27 mouse cellular contexts compared by ENCODE assay signal in the genomic region with DNA sequence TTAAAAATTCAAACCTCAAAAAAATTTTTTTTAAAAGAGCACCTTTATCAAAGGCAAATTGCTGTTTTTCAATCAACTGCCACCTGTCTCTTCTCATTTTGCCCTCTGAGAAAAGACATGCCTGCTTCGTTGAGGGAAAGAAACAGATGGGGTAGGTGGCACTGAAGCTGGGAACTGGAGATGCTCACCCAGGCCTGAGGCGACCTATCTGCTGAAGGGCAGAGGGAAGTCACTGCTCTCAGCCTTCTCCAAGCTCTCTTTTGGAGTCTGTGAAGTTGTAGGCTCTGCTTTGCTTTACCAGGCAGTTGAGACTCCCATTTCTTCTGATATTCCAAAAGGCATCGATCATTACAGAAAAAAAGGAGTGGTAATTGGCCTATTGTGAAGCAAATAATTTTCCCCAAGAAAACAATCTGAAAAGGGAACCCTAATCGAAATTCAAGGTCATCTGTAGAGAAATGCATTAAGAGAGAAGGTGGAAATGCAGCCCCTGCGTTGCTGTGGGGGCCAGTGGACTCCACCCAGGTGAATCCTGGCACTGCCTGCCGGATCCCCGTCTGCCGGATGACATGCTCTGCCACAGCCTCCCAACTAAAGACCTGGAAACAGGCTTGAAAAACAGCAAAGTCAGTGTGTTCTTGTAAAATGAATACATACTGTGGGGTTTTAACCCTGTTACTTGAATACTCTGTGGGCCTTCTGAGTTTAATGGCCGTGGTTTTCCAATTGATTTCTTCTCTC. TPM values are rescaled to one million over a fixed set of nuclear protein-coding genes. Genes with fewer than 3 reads are reported as not detected.
A peak's percentile ranks its signal among the peaks of the same experiment; 100 is the strongest.
DNase-seq lines count a peak whose midpoint lies in the region; ATAC-seq and TF ChIP-seq lines count a peak whose summit lies in the region.
"Had no signal": no experiment of that assay in that cellular context is flagged by ENCODE, and none has a peak within 500 bp of the region (broad histone marks: within the 10 kb centered on the region; RNA-seq: fewer than 3 reads in every experiment).

No protein-coding gene starts in this region.

- peaks cover 38% of the 10 kb centered on the region for H3K36me3 ChIP-seq in heart, embryonic 15.5 days
- H3K36me3 ChIP-seq in lung, postnatal 0 days (ENCODE audit: insufficient read depth, low read length) = peaks cover 28% of the 10 kb centered on the region

- 78% methylated on average over 9 of the region's 9 CpGs for WGBS in heart, embryonic 15.5 days
- WGBS in lung, postnatal 0 days = 80% methylated on average over 9 of the region's 9 CpGs

- H3K9ac ChIP-seq in heart, embryonic 15.5 days = no peak overlapping the region
- H3K9ac ChIP-seq in lung, postnatal 0 days (replicated peaks; ENCODE audit: low read depth) = no peak overlapping the region
- H3K9ac ChIP-seq: embryonic facial prominence, embryonic 12.5 days; hindbrain, embryonic 13.5 days; limb, embryonic 12.5 days; liver, embryonic 15.5 days; lung, embryonic 14.5 days; midbrain, embryonic 13.5 days; neural tube, embryonic 15.5 days had no signal

- H3K9me3 ChIP-seq in heart, embryonic 15.5 days (replicated peaks) = no peaks in the 10 kb centered on the region
- no peaks in the 10 kb centered on the region for H3K9me3 ChIP-seq in lung, postnatal 0 days (ENCODE audit: low read length)
- H3K9me3 ChIP-seq: embryonic facial prominence, embryonic 12.5 days; hindbrain, embryonic 13.5 days; limb, embryonic 12.5 days; liver, embryonic 15.5 days; midbrain, embryonic 13.5 days; neural tube, embryonic 15.5 days had no signal

- peaks cover 16% of the 10 kb centered on the region for H3K4me1 ChIP-seq in heart, embryonic 15.5 days (replicated peaks)
- H3K4me1 ChIP-seq in lung, postnatal 0 days (ENCODE audit: insufficient read depth, low read depth, low read length) = no peaks in the 10 kb centered on the region
- H3K4me1 ChIP-seq: embryonic facial prominence, embryonic 12.5 days; hindbrain, embryonic 13.5 days; limb, embryonic 12.5 days; liver, embryonic 15.5 days; midbrain, embryonic 13.5 days; neural tube, embryonic 15.5 days had no signal

- TF ChIP-seq EP300 in lung, postnatal 0 days (IDR thresholded peaks at IDR 0.05) = no peak

- no peak for DNase-seq in gastrocnemius, adult 2 months
- no peak for DNase-seq in gastrocnemius, adult 8-10 months (ENCODE audit: low spot score in 2 of 2)
- no peak for DNase-seq in heart, adult 18-20 months
- peak; percentile 0 for DNase-seq in lung, postnatal 10 days
- DNase-seq in lung, postnatal 0 days (ENCODE audit: low spot score) = no peak
- peak; percentile 50 for DNase-seq in brain, adult 2 months (ENCODE audit: low read depth, low spot score)
- no peak for DNase-seq in left cerebral cortex, adult 18-20 months (ENCODE audit: low spot score in 2 of 2)
- DNase-seq: embryo, embryonic 11 days; gastrocnemius, postnatal 36 days; kidney, postnatal 14 days; layer of hippocampus, adult 9-11 months; retina, postnatal 1 day; right cerebral cortex, postnatal 14 days; thymus, postnatal 4 days had no signal

- peak overlapping the region; percentile 48 for H3K27ac ChIP-seq in gastrocnemius, adult 2 months
- H3K27ac ChIP-seq in heart, embryonic 15.5 days = peak overlapping the region; percentile 52
- H3K27ac ChIP-seq in lung, postnatal 0 days (ENCODE audit: low read length) = no peak overlapping the region
- H3K27ac ChIP-seq: embryonic facial prominence, embryonic 12.5 days; hindbrain, embryonic 13.5 days; limb, embryonic 12.5 days; liver, embryonic 15.5 days; macrophage; midbrain, embryonic 13.5 days; neural tube, embryonic 15.5 days had no signal

- intact Hi-C loops in gastrocnemius, adult 2 months (cut with DNase I) = no loop called here

- TF ChIP-seq CTCF in gastrocnemius, adult 2 months (IDR thresholded peaks at IDR 0.05) = no peak
- no peak for TF ChIP-seq CTCF in lung, postnatal 0 days (IDR thresholded peaks at IDR 0.05)

- ATAC-seq in heart, embryonic 15.5 days (replicated peaks; ENCODE audit: insufficient number of reproducible peaks, insufficient read depth, low FRiP score, low read depth) = no peak
- no peak for ATAC-seq in lung, postnatal 0 days
- ATAC-seq: forebrain, embryonic 14.5 days; intestine, embryonic 16.5 days; midbrain, embryonic 13.5 days had no signal

- no peak overlapping the region for H3K4me2 ChIP-seq in heart, embryonic 15.5 days
- H3K4me2 ChIP-seq in lung, postnatal 0 days (replicated peaks; ENCODE audit: low read depth, low read length) = no peak overlapping the region
- H3K4me2 ChIP-seq: embryonic facial prominence, embryonic 12.5 days; hindbrain, embryonic 13.5 days; limb, embryonic 12.5 days; liver, embryonic 15.5 days; lung, embryonic 14.5 days; midbrain, embryonic 13.5 days; neural tube, embryonic 15.5 days had no signal

- no peaks in the 10 kb centered on the region for H3K27me3 ChIP-seq in heart, embryonic 15.5 days
- H3K27me3 ChIP-seq in lung, postnatal 0 days (replicated peaks; ENCODE audit: insufficient read depth, low read length) = 0 out of 2 replicates have a peak, but pooled peaks cover under 1% of the 10 kb centered on the region

- no peak overlapping the region for H3K4me3 ChIP-seq in gastrocnemius, adult 2 months
- H3K4me3 ChIP-seq in heart, embryonic 15.5 days = no peak overlapping the region
- no peak overlapping the region for H3K4me3 ChIP-seq in lung, postnatal 0 days (ENCODE audit: low read depth, low read length)
- H3K4me3 ChIP-seq: embryonic facial prominence, embryonic 12.5 days; hindbrain, embryonic 13.5 days; limb, embryonic 12.5 days; liver, embryonic 15.5 days; midbrain, embryonic 13.5 days; neural tube, embryonic 15.5 days had no signal

RNA-seq across cellular contexts. Expression of gene Coro6, which starts 6.3 kb away (rescaled TPM):
- total RNA-seq in gastrocnemius, adult 2 months (2021) = 100 to 1,000 TPM; 165 to 257 TPM
- total RNA-seq in gastrocnemius, adult 8-10 months (2022) = 100 to 1,000 TPM; 159 to 184 (median 168) TPM
- polyA plus RNA-seq in heart, embryonic 15.5 days (2015; fragmentation: Nextera tagmentation; extraction: Ambion mirVana) = 42.4 and 43.7 TPM in 2 replicates
- 100 to 1,000 TPM; 207 to 208 TPM for total RNA-seq in heart, adult 18-20 months (2021)
- polyA plus RNA-seq in lung, postnatal 0 days (2015; fragmentation: Nextera tagmentation; extraction: Ambion mirVana) = 0.26 and 0.45 TPM in 2 replicates
- total RNA-seq in left cerebral cortex, adult 18-20 months (2021) = 10 to 100 TPM; 37.6 to 48.5 TPM
- total RNA-seq: megakaryocyte-erythroid progenitor cell, adult 5-6 weeks had no signal
- polyA plus RNA-seq: intestine, embryonic 16.5 days; macrophage; midbrain, embryonic 13.5 days; thymus, postnatal 0 days had no signal

RNA-seq across cellular contexts. Expression of gene Ankrd13b, which starts 33.5 kb away (rescaled TPM):
- 10 to 100 TPM in 1 of 2 experiments, 1 to 10 TPM in 1; 9.5 to 10.8 TPM for total RNA-seq in gastrocnemius, adult 2 months (2021)
- 10 to 100 TPM in 3 of 4 experiments, 1 to 10 TPM in 1; 9.1 to 13.7 (median 11.7) TPM for total RNA-seq in gastrocnemius, adult 8-10 months (2022)
- 3.2 and 4.9 TPM in 2 replicates for polyA plus RNA-seq in heart, embryonic 15.5 days (2015; fragmentation: Nextera tagmentation; extraction: Ambion mirVana)
- 10 to 100 TPM in 1 of 2 experiments, 1 to 10 TPM in 1; 9.2 to 11.2 TPM for total RNA-seq in heart, adult 18-20 months (2021)
- polyA plus RNA-seq in lung, postnatal 0 days (2015; fragmentation: Nextera tagmentation; extraction: Ambion mirVana) = 1.9 and 2.2 TPM in 2 replicates
- 10 to 100 TPM; 80.5 to 82.5 TPM for total RNA-seq in left cerebral cortex, adult 18-20 months (2021)

RNA-seq across cellular contexts. Expression of gene Git1, which starts 37.4 kb away (rescaled TPM):
- 10 to 100 TPM; 25.9 to 33.3 TPM for total RNA-seq in gastrocnemius, adult 2 months (2021)
- total RNA-seq in gastrocnemius, adult 8-10 months (2022) = 10 to 100 TPM; 25.7 to 34.1 (median 29.7) TPM
- 6.8 and 10.0 TPM in 2 replicates for polyA plus RNA-seq in heart, embryonic 15.5 days (2015; fragmentation: Nextera tagmentation; extraction: Ambion mirVana)
- total RNA-seq in heart, adult 18-20 months (2021) = 10 to 100 TPM; 54.7 to 58.9 TPM
- 12.3 and 12.6 TPM in 2 replicates for polyA plus RNA-seq in lung, postnatal 0 days (2015; fragmentation: Nextera tagmentation; extraction: Ambion mirVana)
- total RNA-seq in left cerebral cortex, adult 18-20 months (2021) = 100 to 1,000 TPM; 282 to 319 TPM

RNA-seq across cellular contexts. Expression of gene Abhd15, which starts 59.0 kb away (rescaled TPM):
- total RNA-seq in gastrocnemius, adult 2 months (2021) = under 1 TPM; 0.18 to 0.50 TPM
- under 1 TPM; 0.10 to 0.92 (median 0.39) TPM for total RNA-seq in gastrocnemius, adult 8-10 months (2022)
- polyA plus RNA-seq in heart, embryonic 15.5 days (2015; fragmentation: Nextera tagmentation; extraction: Ambion mirVana) = 2.2 and 4.5 TPM in 2 replicates
- total RNA-seq in heart, adult 18-20 months (2021) = 1 to 10 TPM; 2.7 to 4.5 TPM
- polyA plus RNA-seq in lung, postnatal 0 days (2015; fragmentation: Nextera tagmentation; extraction: Ambion mirVana) = 4.1 and 4.3 TPM in 2 replicates
- 1 to 10 TPM in 1 of 2 experiments, under 1 TPM in 1; 0.77 to 1.3 TPM for total RNA-seq in left cerebral cortex, adult 18-20 months (2021)

RNA-seq across cellular contexts. Expression of gene Trp53i13, which starts 59.8 kb away (rescaled TPM):
- 1 to 10 TPM; 2.3 to 5.0 TPM for total RNA-seq in gastrocnemius, adult 2 months (2021)
- total RNA-seq in gastrocnemius, adult 8-10 months (2022) = 1 to 10 TPM; 3.3 to 6.0 (median 3.8) TPM
- polyA plus RNA-seq in heart, embryonic 15.5 days (2015; fragmentation: Nextera tagmentation; extraction: Ambion mirVana) = 26.3 and 32.2 TPM in 2 replicates
- 10 to 100 TPM in 1 of 2 experiments, 1 to 10 TPM in 1; 8.3 to 10.6 TPM for total RNA-seq in heart, adult 18-20 months (2021)
- polyA plus RNA-seq in lung, postnatal 0 days (2015; fragmentation: Nextera tagmentation; extraction: Ambion mirVana) = 27.4 and 32.9 TPM in 2 replicates
- total RNA-seq in left cerebral cortex, adult 18-20 months (2021) = 1 to 10 TPM; 4.1 to 4.5 TPM

Comparison
In these comparisons a context has a peak if more than half of its experiments do, and no peak if none do; other contexts are left out.
1. DNase-seq: peak in lung, postnatal 10 days (single experiment) and brain, adult 2 months (single experiment); none in gastrocnemius, adult 2 months (single experiment), gastrocnemius, adult 8-10 months (0 of 2), heart, adult 18-20 months (0 of 2), lung, postnatal 0 days (single experiment) and left cerebral cortex, adult 18-20 months (0 of 2).
2. RNA of gene Ankrd13b, which starts 33.5 kb away (total RNA-seq): 80.5 to 82.5 TPM in left cerebral cortex, adult 18-20 months; 9.1 to 13.7 TPM in gastrocnemius, adult 8-10 months, 9.2 to 11.2 TPM in heart, adult 18-20 months and 9.5 to 10.8 TPM in gastrocnemius, adult 2 months; every median in the first group is over 4 times any median in the second.
3. RNA of gene Git1, which starts 37.4 kb away (total RNA-seq): 282 to 319 TPM in left cerebral cortex, adult 18-20 months; 54.7 to 58.9 TPM in heart, adult 18-20 months, 25.9 to 33.3 TPM in gastrocnemius, adult 2 months and 25.7 to 34.1 TPM in gastrocnemius, adult 8-10 months; every median in the first group is over 4 times any median in the second.